10 mouse cellular contexts compared by ENCODE assay signal in the genomic region with DNA sequence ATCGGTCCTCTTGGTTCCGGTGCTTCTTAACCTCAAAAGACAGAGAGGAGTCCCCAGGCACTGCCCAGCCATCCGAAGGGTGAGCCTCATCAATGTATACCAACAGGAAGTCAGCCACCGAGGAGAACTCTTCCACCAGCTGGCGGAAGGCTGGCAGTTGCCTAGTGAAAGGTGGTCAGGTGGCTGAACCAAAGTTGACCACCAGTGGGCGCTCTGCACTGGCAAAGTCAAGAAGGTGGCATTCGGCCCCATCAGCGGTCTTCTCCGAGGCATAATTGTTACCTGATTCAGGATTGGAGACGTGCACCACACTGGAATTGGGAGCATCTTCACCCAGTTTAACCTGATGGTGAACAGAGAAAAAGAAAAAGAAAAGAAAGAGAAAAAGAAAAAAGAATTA. TPM values are rescaled to one million over a fixed set of nuclear protein-coding genes. Genes with fewer than 3 reads are reported as not detected.
DNase-seq lines count a peak whose midpoint lies in the region; ATAC-seq and TF ChIP-seq lines count a peak whose summit lies in the region.
"Had no signal": no experiment of that assay in that cellular context is flagged by ENCODE, and none has a peak within 500 bp of the region (broad histone marks: within the 10 kb centered on the region; RNA-seq: fewer than 3 reads in every experiment).

No protein-coding gene starts in this region.

- H3K4me1 ChIP-seq in hindbrain, embryonic 14.5 days (replicated peaks; ENCODE audit: control insufficient read depth, insufficient read depth, low read length), result 0 out of 2 replicates have a peak, but pooled peaks cover 2% of the 10 kb centered on the region
- no peaks in the 10 kb centered on the region for H3K4me1 ChIP-seq in hindbrain, embryonic 12.5 days
- H3K4me1 ChIP-seq in heart, postnatal 0 days (ENCODE audit: control insufficient read depth, insufficient read depth), result no peaks in the 10 kb centered on the region
- H3K4me1 ChIP-seq in olfactory bulb, adult 2 months (ENCODE audit: control insufficient read depth, insufficient read depth, low read length), result no peaks in the 10 kb centered on the region
- H3K4me1 ChIP-seq: embryonic facial prominence, embryonic 15.5 days had no signal

- no peaks in the 10 kb centered on the region for H3K27me3 ChIP-seq in hindbrain, embryonic 14.5 days (ENCODE audit: control insufficient read depth, insufficient read depth, low read length)
- H3K27me3 ChIP-seq in hindbrain, embryonic 12.5 days, result no peaks in the 10 kb centered on the region
- no peaks in the 10 kb centered on the region for H3K27me3 ChIP-seq in heart, postnatal 0 days (ENCODE audit: control insufficient read depth, insufficient read depth, low read length)
- H3K27me3 ChIP-seq: embryonic facial prominence, embryonic 15.5 days; megakaryocyte, embryonic 14.5 days had no signal

- peak; percentile 77 for TF ChIP-seq CTCF in heart, postnatal 0 days (IDR thresholded peaks at IDR 0.05; ENCODE audit: low read depth)
- peak; percentile 42; the same call in 1 of the 2 replicates for TF ChIP-seq CTCF in olfactory bulb, adult 2 months (IDR thresholded peaks at IDR 0.05; ENCODE audit: insufficient read depth, low read depth, low read length)

- no peak for TF ChIP-seq POLR2A in olfactory bulb, adult 2 months (IDR thresholded peaks at IDR 0.05; ENCODE audit: insufficient read depth, low read depth, low read length)

- H3K9me3 ChIP-seq in hindbrain, embryonic 14.5 days (ENCODE audit: control insufficient read depth, low read length), result no peaks in the 10 kb centered on the region
- H3K9me3 ChIP-seq in hindbrain, embryonic 12.5 days (replicated peaks), result no peaks in the 10 kb centered on the region
- no peaks in the 10 kb centered on the region for H3K9me3 ChIP-seq in heart, postnatal 0 days (replicated peaks; ENCODE audit: control insufficient read depth, low read length)
- H3K9me3 ChIP-seq: embryonic facial prominence, embryonic 15.5 days; megakaryocyte, embryonic 14.5 days had no signal

- TF ChIP-seq EP300 in heart, postnatal 0 days (IDR thresholded peaks at IDR 0.05; ENCODE audit: low read depth), result no peak

- peak; percentile 37 for DNase-seq in hindbrain, embryonic 14.5 days (ENCODE audit: low spot score)
- peak; percentile 47 for DNase-seq in WW6 (ENCODE audit: low read depth, low spot score)
- peak; percentile 90 to 93 for DNase-seq in cerebellum, postnatal 14 days
- peak; percentile 37 for DNase-seq in heart, postnatal 0 days (ENCODE audit: low spot score)
- peak; percentile 81 for DNase-seq in left cerebral cortex, postnatal 4 days
- DNase-seq in thymus, postnatal 25 days, result peak; percentile 77

- H3K36me3 ChIP-seq in hindbrain, embryonic 14.5 days (replicated peaks; ENCODE audit: control insufficient read depth, insufficient read depth), result no peaks in the 10 kb centered on the region
- H3K36me3 ChIP-seq in hindbrain, embryonic 12.5 days, result no peaks in the 10 kb centered on the region
- no peaks in the 10 kb centered on the region for H3K36me3 ChIP-seq in heart, postnatal 0 days (replicated peaks; ENCODE audit: control insufficient read depth, insufficient read depth, low read length)
- H3K36me3 ChIP-seq: embryonic facial prominence, embryonic 15.5 days had no signal

- ATAC-seq in hindbrain, embryonic 14.5 days (ENCODE audit: low FRiP score), result no peak
- ATAC-seq in hindbrain, embryonic 12.5 days (ENCODE audit: low FRiP score), result no peak
- no peak for ATAC-seq in heart, postnatal 0 days (ENCODE audit: insufficient read depth, low read depth)

- 49% methylated on average over 10 of the region's 10 CpGs for WGBS in hindbrain, embryonic 14.5 days
- WGBS in hindbrain, embryonic 12.5 days, result 52% methylated on average over 10 of the region's 10 CpGs
- 35% methylated on average over 10 of the region's 10 CpGs for WGBS in heart, postnatal 0 days
- WGBS in olfactory bulb, adult 2 months, result 57% methylated on average over 10 of the region's 10 CpGs

- H3K27ac ChIP-seq in hindbrain, embryonic 14.5 days, result no peak overlapping the region
- no peak overlapping the region for H3K27ac ChIP-seq in hindbrain, embryonic 12.5 days
- H3K27ac ChIP-seq in heart, postnatal 0 days (ENCODE audit: low read depth), result no peak overlapping the region
- H3K27ac ChIP-seq in olfactory bulb, adult 2 months (ENCODE audit: insufficient read depth, low read depth, low read length), result no peak overlapping the region
- H3K27ac ChIP-seq: embryonic facial prominence, embryonic 15.5 days had no signal

- intact Hi-C loops in left cerebral cortex, postnatal 4 days (cut with DNase I), result loop anchor here (10.0 kb wide), 1 partner anchor 585 kb away; no protein-coding TSS in a partner anchor

- H3K9ac ChIP-seq in hindbrain, embryonic 14.5 days, result no peak overlapping the region
- no peak overlapping the region for H3K9ac ChIP-seq in hindbrain, embryonic 12.5 days
- no peak overlapping the region for H3K9ac ChIP-seq in heart, postnatal 0 days (replicated peaks; ENCODE audit: low read depth, low read length)
- H3K9ac ChIP-seq: embryonic facial prominence, embryonic 15.5 days had no signal

- H3K4me2 ChIP-seq in hindbrain, embryonic 14.5 days (replicated peaks), result no peak overlapping the region
- H3K4me2 ChIP-seq in hindbrain, embryonic 12.5 days (replicated peaks), result no peak overlapping the region
- H3K4me2 ChIP-seq in heart, postnatal 0 days (ENCODE audit: low read depth, low read length), result no peak overlapping the region
- H3K4me2 ChIP-seq: embryonic facial prominence, embryonic 15.5 days had no signal

- no peak overlapping the region for H3K4me3 ChIP-seq in hindbrain, embryonic 14.5 days (replicated peaks; ENCODE audit: low read length)
- H3K4me3 ChIP-seq in hindbrain, embryonic 12.5 days, result no peak overlapping the region
- H3K4me3 ChIP-seq in heart, postnatal 0 days (ENCODE audit: low read depth, low read length), result no peak overlapping the region
- no peak overlapping the region for H3K4me3 ChIP-seq in olfactory bulb, adult 2 months (ENCODE audit: insufficient read depth, low read depth, low read length)
- H3K4me3 ChIP-seq: embryonic facial prominence, embryonic 15.5 days; megakaryocyte, embryonic 14.5 days had no signal

RNA-seq across cellular contexts. Expression of gene Dio2, which starts 8.6 kb away (rescaled TPM):
- polyA plus RNA-seq in hindbrain, embryonic 14.5 days (2014; fragmentation: Nextera tagmentation; extraction: Ambion mirVana), result 0.07 and 0.14 TPM in 2 replicates
- polyA plus RNA-seq in hindbrain, embryonic 12.5 days (2016; fragmentation: Nextera tagmentation; extraction: Ambion mirVana), result 0.28 and 0.47 TPM in 2 replicates
- total RNA-seq in heart, postnatal 0 days (2014; rRNA removed; ENCODE audit: low replicate concordance), result 1.8 and 2.3 TPM in 2 replicates
- 0.58 and 0.82 TPM in 2 replicates for polyA plus RNA-seq in heart, postnatal 0 days (2015; fragmentation: Nextera tagmentation; extraction: Ambion mirVana)
- 10 to 100 TPM; 14.9 to 15.9 TPM for total RNA-seq in left cerebral cortex, postnatal 4 days (2021)
- polyA plus RNA-seq in olfactory bulb, adult 2 months (2012; ENCODE audit: insufficient read depth, insufficient read length, low replicate concordance, missing spikeins), result 52.1 TPM in 1 of 2 replicates, not detected in the other

Comparison
In these comparisons a context has a peak if more than half of its experiments do, and no peak if none do; other contexts are left out.
1. DNase-seq: peak in every context shown above with its lines; median percentile 92 in cerebellum, postnatal 14 days; 81 in left cerebral cortex, postnatal 4 days; 77 in thymus, postnatal 25 days; 47 in WW6; 37 in hindbrain, embryonic 14.5 days; 37 in heart, postnatal 0 days.